Mouse (Mus musculus): ENCODE data around the gene Ghitm. TPM values are rescaled to one million over a fixed set of nuclear protein-coding genes. Genes with fewer than 3 reads are reported as not detected.
A peak's percentile ranks its signal among the peaks of the same experiment; 100 is the strongest.
"Not testable (repeated sequence)": the region's sequence is repeated elsewhere in the genome, so short reads cannot be mapped to it uniquely, and the experiment has no call there.

Ghitm gene
- 265 and 293 TPM in 2 replicates for polyA plus RNA-seq (2015; fragmentation: Nextera tagmentation; extraction: Ambion mirVana)

DNA sequence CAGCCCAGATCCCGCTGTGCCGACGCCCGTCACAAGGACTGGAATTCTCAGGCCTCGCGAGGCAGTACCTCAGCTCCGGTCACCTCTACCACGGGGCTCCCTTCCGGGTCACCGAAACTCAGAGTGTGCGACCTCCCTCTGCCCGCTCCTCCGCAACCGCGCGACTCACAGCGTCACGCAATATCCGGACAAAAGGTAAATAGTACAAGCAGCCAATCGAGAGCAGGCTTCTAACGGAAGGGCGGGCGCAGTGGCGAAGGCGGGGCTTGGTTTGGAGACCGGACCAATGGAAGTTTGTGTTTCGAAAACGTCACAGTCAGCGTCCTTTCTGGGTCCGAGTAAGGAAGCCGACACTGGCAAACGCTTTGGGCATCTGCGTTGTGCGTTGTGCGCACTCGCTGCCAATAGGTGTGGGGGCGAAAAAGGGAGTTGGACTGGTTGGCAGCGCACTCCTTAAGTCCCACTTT is at the start of gene Ghitm:
TSS of gene Ghitm (minus strand) at position 146 of the 467 bp plus-strand sequence.
- Histone ChIP-seq H3K4me1 (replicated peaks) (peaks cover 10% of the 10 kb centered on the region), H3K4me3 (replicated peaks) (peak within 1 kb of the TSS; percentile 88), H3K27me3 (no peaks in the 10 kb centered on the region), H3K27ac (peak within 1 kb of the TSS; percentile 88), H3K4me2 (peak within 1 kb of the TSS; percentile 73), H3K36me3 (peaks cover 33% of the 10 kb centered on the region), H3K9me3 (replicated peaks) (no peaks in the 10 kb centered on the region), H3K9ac (peak within 1 kb of the TSS; percentile 92)
- peak; percentile 95 for DNase-seq
- ATAC-seq (ENCODE audit: low read depth): peak; percentile 95
- WGBS (ENCODE audit: insufficient replicate concordance): under 1% methylated on average over 38 of the region's 38 CpGs

DNA sequence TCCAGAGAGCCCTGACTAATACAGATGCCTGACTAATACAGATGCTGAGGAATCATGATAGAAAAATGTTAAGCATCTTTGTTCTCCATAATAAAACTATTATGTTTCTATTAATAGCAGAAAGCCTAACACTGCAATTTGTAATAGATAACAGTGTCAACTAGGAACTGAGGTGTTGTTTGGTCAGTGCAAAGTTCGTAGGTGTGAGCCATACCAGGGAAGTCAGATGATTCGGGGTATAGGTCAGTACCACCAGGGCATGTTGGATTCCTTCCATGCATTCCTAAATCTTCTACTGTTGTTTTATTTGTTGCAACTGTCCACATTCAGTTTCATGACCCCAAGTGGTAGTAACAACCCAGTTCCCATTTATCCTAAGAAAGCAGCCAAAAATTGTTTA is 49.8 kb upstream of the Ghitm start:
- no peak overlapping the region for H3K4me3 ChIP-seq (replicated peaks)
- H3K4me2 ChIP-seq: no peak overlapping the region
- H3K4me1 ChIP-seq (replicated peaks): no peaks in the 10 kb centered on the region
- DNase-seq (no peak), ATAC-seq (ENCODE audit: low read depth) (no peak)
- no peak overlapping the region for H3K27ac ChIP-seq
- WGBS (ENCODE audit: insufficient replicate concordance): 52% methylated on average over 2 of the region's 2 CpGs
- H3K36me3 ChIP-seq: no peaks in the 10 kb centered on the region
- H3K27me3 ChIP-seq: no peaks in the 10 kb centered on the region
- H3K9ac ChIP-seq: no peak overlapping the region
- no peaks in the 10 kb centered on the region for H3K9me3 ChIP-seq (replicated peaks)

DNA sequence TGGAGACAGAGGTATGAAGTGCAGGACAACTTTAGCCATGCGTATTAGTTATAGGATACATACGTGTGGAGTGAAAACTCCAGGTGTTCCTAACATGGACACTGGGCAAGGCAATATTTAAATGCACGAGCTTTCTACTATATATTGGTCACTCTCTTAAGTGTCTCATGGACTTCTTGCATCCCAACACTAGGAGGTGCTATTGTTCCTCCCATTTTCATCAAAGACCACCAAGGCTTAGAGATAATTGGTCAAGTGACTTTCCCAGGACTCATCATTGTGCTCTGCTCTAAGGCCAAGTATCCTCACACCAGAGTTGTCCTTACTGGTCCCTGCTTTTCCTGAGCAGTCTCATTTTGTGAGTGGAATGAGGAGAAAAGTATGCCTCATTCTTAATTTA is 39.4 kb upstream of the Ghitm start:
- H3K36me3 ChIP-seq: no peaks in the 10 kb centered on the region
- no peak for DNase-seq
- WGBS (ENCODE audit: insufficient replicate concordance): 59% methylated on average over 3 of the region's 3 CpGs

DNA sequence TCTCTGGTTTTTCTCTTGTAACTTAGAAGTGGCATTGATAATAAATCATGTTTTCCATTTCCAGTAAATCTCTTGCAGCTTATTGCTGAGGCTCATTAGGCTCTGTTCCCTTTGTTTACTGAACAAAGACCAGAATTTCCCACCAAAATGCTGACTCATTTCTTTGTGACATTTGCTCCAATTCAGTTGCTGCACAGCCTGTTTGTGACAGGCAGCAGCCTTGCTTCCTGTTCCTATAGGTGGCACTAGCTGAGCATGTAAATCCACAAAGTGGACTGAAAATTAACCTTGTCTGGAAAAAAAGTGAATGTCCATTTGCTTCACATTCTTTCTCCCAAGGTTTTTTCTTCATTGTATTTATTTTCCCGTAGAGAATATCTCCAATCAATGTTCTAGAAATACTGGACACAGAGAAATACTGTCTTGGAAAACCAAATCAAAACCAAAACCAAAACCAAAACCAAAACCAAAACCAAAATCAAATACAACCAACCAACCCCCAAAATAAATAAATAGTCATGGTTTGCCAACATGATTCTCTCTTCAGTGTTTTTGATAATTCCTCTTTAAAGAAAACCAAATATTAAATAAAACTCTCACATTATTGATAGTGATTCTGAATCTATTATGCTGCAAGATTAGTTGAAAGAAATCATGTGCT is 30.3 kb upstream of the Ghitm start:
- H3K4me2 ChIP-seq: no peak overlapping the region
- no peaks in the 10 kb centered on the region for H3K9me3 ChIP-seq (replicated peaks)
- DNase-seq (peak; percentile 21), ATAC-seq (ENCODE audit: low read depth) (peak; percentile 18; the same call in 1 of the 2 replicates)
- H3K27ac ChIP-seq: peak overlapping the region; percentile 93
- no peak overlapping the region for H3K9ac ChIP-seq
- no peak overlapping the region for H3K4me3 ChIP-seq (replicated peaks)
- H3K36me3 ChIP-seq: no peaks in the 10 kb centered on the region
- H3K27me3 ChIP-seq: no peaks in the 10 kb centered on the region
- 38% methylated on average over 1 of the region's 1 CpGs for WGBS (ENCODE audit: insufficient replicate concordance)
- H3K4me1 ChIP-seq (replicated peaks): peaks cover 36% of the 10 kb centered on the region

More for the DNA sequence above, 39.4 kb upstream of the Ghitm start:
- no peak overlapping the region for H3K4me2 ChIP-seq
- H3K9me3 ChIP-seq (replicated peaks): no peaks in the 10 kb centered on the region
- no peaks in the 10 kb centered on the region for H3K27me3 ChIP-seq
- ATAC-seq (ENCODE audit: low read depth): no peak
- no peak overlapping the region for H3K9ac ChIP-seq
- H3K27ac ChIP-seq: no peak overlapping the region
- no peak overlapping the region for H3K4me3 ChIP-seq (replicated peaks)
- no peaks in the 10 kb centered on the region for H3K4me1 ChIP-seq (replicated peaks)

DNA sequence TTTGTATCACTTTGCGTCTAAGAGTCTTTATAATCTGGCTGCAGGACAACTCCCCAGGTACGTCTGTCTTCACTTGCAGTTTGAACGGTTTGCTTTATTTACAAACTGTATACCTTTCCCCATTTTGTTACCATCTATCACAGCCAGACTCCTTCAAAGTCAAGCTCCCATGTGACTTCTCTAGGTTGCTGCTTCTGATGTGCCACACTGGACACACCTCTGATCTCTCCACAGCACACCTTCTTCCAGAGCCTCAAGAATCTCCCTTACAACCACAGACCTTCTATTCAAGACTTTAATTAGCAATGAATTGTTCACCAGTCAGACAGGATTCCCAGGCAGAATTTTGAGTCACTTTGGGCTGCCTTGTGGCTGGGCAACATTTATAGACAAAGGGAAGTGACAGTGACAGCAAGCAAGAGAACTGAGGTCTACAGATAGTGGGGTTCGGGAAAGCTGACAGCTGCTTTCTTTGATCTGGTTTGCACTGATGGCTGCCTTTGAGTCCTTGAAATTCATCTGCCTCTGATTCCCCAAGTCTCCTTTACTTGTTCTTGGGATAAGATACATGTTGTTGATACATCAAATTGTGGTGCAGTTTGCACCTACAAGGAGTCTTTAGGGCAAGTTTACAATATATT is 29.4 kb upstream of the Ghitm start:
- DNase-seq (no peak), ATAC-seq (ENCODE audit: low read depth) (peak; percentile 64)
- H3K27ac ChIP-seq: peak overlapping the region; percentile 93
- no peak overlapping the region for H3K4me3 ChIP-seq (replicated peaks)
- WGBS (ENCODE audit: insufficient replicate concordance): 57% methylated on average over 4 of the region's 4 CpGs
- 0 out of 2 replicates have a peak overlapping the region, but pooled peaks have one; percentile 1 for H3K9ac ChIP-seq
- H3K9me3 ChIP-seq (replicated peaks): no peaks in the 10 kb centered on the region
- no peaks in the 10 kb centered on the region for H3K27me3 ChIP-seq
- no peaks in the 10 kb centered on the region for H3K36me3 ChIP-seq
- H3K4me2 ChIP-seq: peak overlapping the region; percentile 54
- peaks cover 36% of the 10 kb centered on the region for H3K4me1 ChIP-seq (replicated peaks)

DNA sequence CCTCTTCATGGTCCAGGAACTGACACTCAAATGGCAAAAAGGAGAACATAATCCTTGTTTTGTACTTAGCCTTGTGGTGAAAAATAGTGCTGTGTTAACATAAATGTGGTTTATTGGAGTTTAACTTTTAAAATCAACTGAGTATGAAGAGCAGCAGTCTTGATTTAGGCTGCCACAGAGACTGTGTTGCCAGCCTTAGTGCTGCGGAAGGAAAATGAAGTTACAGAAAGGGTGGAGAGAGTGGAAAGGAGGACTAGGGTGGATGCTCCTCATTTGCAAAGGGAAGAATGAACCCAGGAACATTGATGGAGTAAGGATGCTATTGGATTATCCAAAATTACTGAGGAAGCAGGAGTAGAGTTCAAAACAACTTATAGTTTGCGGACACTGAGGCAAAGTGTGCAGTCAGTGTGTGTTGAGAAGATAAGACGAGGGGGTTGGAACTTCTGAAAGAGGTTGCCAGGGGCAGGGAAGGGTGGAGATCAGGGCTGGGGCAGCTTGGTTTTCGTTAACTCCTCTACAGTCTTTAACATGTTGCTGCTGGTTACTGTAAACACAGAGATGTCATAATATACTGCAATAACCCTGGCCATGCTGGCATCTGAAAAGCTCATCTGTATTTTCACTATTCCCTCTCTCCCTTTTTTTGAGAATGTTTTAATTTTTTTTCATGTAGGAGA is 28.3 kb upstream of the Ghitm start:
- Histone ChIP-seq H3K9ac (peak overlapping the region; percentile 59), H3K27ac (peak overlapping the region; percentile 93), H3K9me3 (replicated peaks) (no peaks in the 10 kb centered on the region), H3K27me3 (no peaks in the 10 kb centered on the region), H3K4me1 (replicated peaks) (peaks cover 36% of the 10 kb centered on the region), H3K4me3 (replicated peaks) (no peak overlapping the region), H3K4me2 (peak overlapping the region; percentile 54), H3K36me3 (no peaks in the 10 kb centered on the region)
- ATAC-seq (ENCODE audit: low read depth) (peak; percentile 98), DNase-seq (peak; percentile 54)
- 30% methylated on average over 4 of the region's 4 CpGs for WGBS (ENCODE audit: insufficient replicate concordance)

DNA sequence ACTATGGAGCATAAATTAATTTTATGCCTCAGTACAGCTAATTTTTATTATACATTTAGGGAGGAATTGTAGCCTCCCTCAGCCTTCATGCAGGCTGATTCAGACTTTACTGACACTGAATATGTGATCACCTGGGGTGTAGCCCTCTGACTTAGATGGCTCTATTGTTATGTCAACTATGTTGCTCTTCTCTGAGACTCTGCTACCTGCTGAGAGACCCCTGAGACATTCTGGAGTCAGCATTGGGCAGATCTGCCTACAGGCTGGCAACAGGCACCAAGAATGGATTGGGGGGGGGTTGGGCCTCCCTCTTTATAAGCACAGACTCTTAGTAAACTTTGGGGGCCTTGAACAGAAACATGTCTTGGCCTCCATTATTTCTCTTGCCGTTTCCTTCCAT is 19.3 kb upstream of the Ghitm start:
- no peaks in the 10 kb centered on the region for H3K27me3 ChIP-seq
- ATAC-seq (ENCODE audit: low read depth) (no peak), DNase-seq (no peak)
- WGBS (ENCODE audit: insufficient replicate concordance): 78% methylated on average over 1 of the region's 1 CpGs
- no peak overlapping the region for H3K4me3 ChIP-seq (replicated peaks)
- 0 out of 2 replicates have a peak, but pooled peaks cover 5% of the 10 kb centered on the region for H3K9me3 ChIP-seq (replicated peaks)
- no peak overlapping the region for H3K4me2 ChIP-seq
- H3K36me3 ChIP-seq: no peaks in the 10 kb centered on the region
- H3K27ac ChIP-seq: no peak overlapping the region
- H3K9ac ChIP-seq: no peak overlapping the region
- H3K4me1 ChIP-seq (replicated peaks): no peaks in the 10 kb centered on the region

DNA sequence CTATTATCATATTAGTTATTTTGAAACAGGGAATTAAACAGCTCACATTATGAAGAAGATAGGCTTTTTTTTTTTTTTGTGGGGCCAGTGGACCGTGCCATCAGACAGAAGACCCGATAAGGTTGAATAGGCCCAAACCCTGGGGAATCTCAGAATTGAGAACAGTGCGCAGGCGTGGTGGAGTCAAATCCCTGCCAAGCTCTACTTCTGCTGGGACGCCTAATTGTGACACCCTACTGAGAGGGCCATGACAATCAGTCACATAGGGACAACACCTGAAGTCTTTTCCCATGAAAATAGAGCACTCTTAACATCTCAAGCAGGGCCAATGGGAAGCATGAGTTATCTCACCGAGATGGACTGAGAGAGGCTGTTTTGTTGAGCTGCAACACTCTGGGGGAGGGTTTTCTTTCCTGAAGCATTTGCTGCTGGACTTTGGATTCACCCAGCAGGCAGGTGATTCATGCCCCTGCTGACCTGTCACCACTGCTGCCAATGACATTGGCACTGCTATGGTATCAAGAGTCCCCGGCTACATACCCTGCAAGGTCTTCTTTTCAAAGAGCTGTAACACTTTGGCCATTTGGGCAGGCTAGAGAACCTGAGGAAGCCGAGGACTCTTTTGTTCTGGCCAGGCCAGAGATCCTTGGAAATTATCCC is 4.1 kb upstream of the Ghitm start:
- Histone ChIP-seq H3K27me3 (no peaks in the 10 kb centered on the region), H3K27ac (no peak overlapping the region), H3K9me3 (replicated peaks) (no peaks in the 10 kb centered on the region), H3K4me2 (no peak overlapping the region), H3K36me3 (no peaks in the 10 kb centered on the region), H3K4me3 (replicated peaks) (no peak overlapping the region), H3K9ac (no peak overlapping the region), H3K4me1 (replicated peaks) (peaks cover 1% of the 10 kb centered on the region)
- no peak for DNase-seq
- 73% methylated on average over 8 of the region's 8 CpGs for whole genome bisulfite sequencing (ENCODE audit: insufficient replicate concordance)
- ATAC-seq (ENCODE audit: low read depth): no peak

DNA sequence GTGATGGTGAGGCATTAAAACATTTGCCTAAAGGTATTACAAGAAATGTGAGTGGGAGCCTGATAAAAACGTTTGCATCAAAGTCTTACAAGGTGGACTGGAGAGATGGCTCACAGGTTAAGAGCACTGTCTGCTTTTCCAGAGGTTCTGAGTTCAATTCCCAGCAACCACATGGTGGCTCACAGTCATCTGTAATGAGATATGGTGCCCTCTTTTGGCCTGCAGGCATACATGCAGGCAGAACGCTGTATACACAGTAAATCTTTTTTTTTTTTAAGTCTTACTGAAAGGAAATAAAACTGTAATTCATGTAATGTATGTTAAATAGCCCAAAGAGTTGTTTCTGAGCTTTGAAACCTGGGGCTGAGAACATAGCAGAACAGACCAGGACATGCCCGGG is 2.5 kb upstream of the Ghitm start:
- not testable (repeated sequence) for H3K4me2 ChIP-seq; H3K4me3 ChIP-seq (replicated peaks); H3K27me3 ChIP-seq; H3K36me3 ChIP-seq; H3K4me1 ChIP-seq (replicated peaks); DNase-seq; H3K9me3 ChIP-seq (replicated peaks); ATAC-seq (ENCODE audit: low read depth); H3K27ac ChIP-seq; H3K9ac ChIP-seq
- WGBS (ENCODE audit: insufficient replicate concordance): 49% methylated on average over 2 of the region's 3 CpGs

DNA sequence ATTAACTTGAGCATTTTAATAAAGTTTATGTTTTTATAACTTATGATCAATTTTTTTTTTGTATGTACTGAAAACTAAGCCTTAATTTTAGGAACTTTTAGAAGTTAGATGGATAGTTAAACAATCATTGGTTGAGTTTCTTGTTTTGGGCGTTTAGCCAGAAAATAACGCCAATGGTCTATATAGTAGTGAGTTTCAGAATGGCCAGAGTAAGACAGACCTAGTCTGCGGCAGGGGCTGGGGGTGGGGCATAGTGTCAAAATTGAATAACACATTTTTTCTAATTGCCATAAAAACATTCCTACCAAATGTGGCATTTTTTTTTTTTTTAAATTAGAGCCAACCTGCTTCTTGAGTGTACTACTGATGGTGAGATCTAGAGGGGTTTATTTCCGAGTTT is 1.0 kb upstream of the Ghitm start:
- no peak overlapping the region for H3K4me3 ChIP-seq (replicated peaks)
- WGBS (ENCODE audit: insufficient replicate concordance): 70% methylated on average over 4 of the region's 4 CpGs
- peaks cover 10% of the 10 kb centered on the region for H3K4me1 ChIP-seq (replicated peaks)
- no peaks in the 10 kb centered on the region for H3K27me3 ChIP-seq
- no peak overlapping the region for H3K9ac ChIP-seq
- DNase-seq: no peak
- peak overlapping the region; percentile 36 for H3K4me2 ChIP-seq
- no peak overlapping the region for H3K27ac ChIP-seq
- H3K9me3 ChIP-seq (replicated peaks): no peaks in the 10 kb centered on the region
- no peak for ATAC-seq (ENCODE audit: low read depth)
- H3K36me3 ChIP-seq: peaks cover 24% of the 10 kb centered on the region

DNA sequence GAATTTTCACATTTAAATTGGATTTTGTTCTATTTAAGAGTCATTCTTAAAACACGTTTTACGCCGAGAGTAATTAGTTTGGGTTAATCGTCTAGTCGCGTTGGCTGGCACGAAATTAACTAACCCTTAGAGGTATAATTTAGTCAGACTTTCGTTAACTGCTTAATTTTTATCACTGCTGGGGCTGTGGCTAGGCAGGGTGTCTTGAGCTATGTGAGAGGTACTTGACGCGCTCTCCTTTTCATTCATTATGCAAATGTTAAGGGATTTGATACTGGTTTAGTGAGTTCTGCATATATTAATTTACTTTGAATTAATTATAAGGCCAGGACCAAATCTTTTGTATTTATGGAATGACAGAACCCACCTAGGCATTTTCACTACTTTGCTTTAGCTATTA is 599 bp upstream of the Ghitm start:
- Histone ChIP-seq H3K4me2 (peak overlapping the region; percentile 73), H3K27ac (peak overlapping the region; percentile 88), H3K9me3 (replicated peaks) (no peaks in the 10 kb centered on the region), H3K4me3 (replicated peaks) (peak overlapping the region; percentile 88), H3K36me3 (peaks cover 28% of the 10 kb centered on the region), H3K9ac (peak overlapping the region; percentile 76), H3K4me1 (replicated peaks) (peaks cover 10% of the 10 kb centered on the region), H3K27me3 (no peaks in the 10 kb centered on the region)
- ATAC-seq (ENCODE audit: low read depth): 0 out of 2 replicates have a peak, but pooled peaks have one; percentile 21
- no peak for DNase-seq
- WGBS (ENCODE audit: insufficient replicate concordance): 2% methylated on average over 10 of the region's 10 CpGs

Measured in liver, embryonic 13.5 days (tissue).